Mouse (Mus musculus) ES-E14 (cell line): ENCODE results near the gene Map4k2.

Experiments used
- CHD2 ChIP-seq: IDR thresholded peaks from 2 replicates; pipeline ENCODE4 v1.6.1; 2014; ENCODE audit warnings: mild to moderate bottlenecking, low read depth, low read length, inconsistent platforms
- HCFC1 ChIP-seq: IDR thresholded peaks from 2 replicates; pipeline ENCODE4 v1.6.1; 2012; ENCODE audit warnings: low read length, inconsistent platforms, borderline replicate concordance; ENCODE audit not compliant: insufficient read depth
- MAFK ChIP-seq: IDR thresholded peaks from 2 replicates; pipeline ENCODE4 v1.6.1; 2014; ENCODE audit warnings: mild to moderate bottlenecking, low read depth, low read length, inconsistent platforms; ENCODE audit not compliant: insufficient read depth
- ZC3H11A ChIP-seq: IDR thresholded peaks from 2 replicates; pipeline ENCODE4 v1.6.1; 2012; ENCODE audit warnings: low read depth, mild to moderate bottlenecking, inconsistent platforms, low read length, borderline replicate concordance
- ZNF384 ChIP-seq: IDR thresholded peaks from 2 replicates; pipeline ENCODE4 v1.6.1; 2012; ENCODE audit warnings: low read depth, low read length, inconsistent platforms

DNA sequence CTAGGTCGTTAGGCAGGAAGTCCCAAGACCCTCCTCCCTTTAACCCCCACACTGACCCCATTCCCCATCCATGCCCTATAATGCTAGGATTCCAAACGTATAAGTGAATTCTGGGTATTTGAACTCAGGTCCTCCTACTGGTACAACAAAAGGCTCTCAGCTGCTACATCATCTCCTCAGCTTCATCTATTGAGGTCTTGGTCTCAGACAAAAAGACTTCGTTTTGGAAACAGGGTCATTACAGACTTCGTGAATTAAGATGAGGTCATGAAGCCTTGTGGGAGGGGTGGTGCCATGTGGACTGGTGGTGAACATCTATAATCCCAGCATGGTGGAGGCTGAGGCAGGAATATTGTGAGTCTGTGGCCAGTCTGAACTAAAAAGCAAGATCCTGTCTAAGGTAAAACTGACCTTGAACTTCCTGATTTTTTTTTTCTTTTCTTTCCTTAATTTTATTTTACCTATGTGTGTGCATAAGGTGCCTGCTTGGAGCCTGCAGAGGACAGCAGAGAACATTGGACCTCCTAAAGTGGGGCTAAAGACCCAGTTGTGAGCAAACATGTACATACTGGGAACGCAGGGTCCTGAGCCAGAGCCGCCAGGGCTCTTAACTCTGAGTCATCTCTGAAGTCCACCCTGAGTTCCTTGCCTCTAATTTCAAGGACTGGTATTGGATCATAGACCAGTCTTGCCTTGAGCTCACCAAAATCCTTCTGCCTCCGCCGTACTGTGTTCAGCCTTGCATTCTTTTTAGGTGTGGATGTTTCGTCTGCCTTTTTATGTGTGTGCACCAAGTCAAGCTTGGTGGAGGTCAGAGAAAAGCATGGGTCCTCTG lies 7.0 kb upstream of the Map4k2 start:
- TF ChIP-seq HCFC1 (no peak), ZNF384 (no peak), CHD2 (no peak), MAFK (no peak), ZC3H11A (no peak)
